Mouse (Mus musculus) cerebellum, adult 2 months (tissue): Measurements from ENCODE around the gene Rab4b. TPM values are rescaled to one million over a fixed set of nuclear protein-coding genes. Genes with fewer than 3 reads are reported as not detected.

Experiments
- DNase-seq, 2 experiments: peaks; one replicate each; pipeline ENCODE4 v3.0.0; 2021
- H3K27ac ChIP-seq: fragments of 200-500 bp; 2 replicates; pipeline ENCODE4 v1.5.1; 2012; ENCODE audit warnings: low read length, control low read depth, inconsistent platforms; ENCODE audit not compliant: insufficient read depth
- H3K27me3 ChIP-seq: fragments of 200-500 bp; 2 replicates; pipeline ENCODE4 v1.6.1; 2012; ENCODE audit warnings: inconsistent platforms, mild to moderate bottlenecking, low read length, moderate library complexity; ENCODE audit not compliant: control insufficient read depth, insufficient read depth
- H3K4me1 ChIP-seq: fragments of 200-500 bp; 2 replicates; pipeline ENCODE4 v1.6.1; 2011; ENCODE audit warnings: low read length; ENCODE audit not compliant: control insufficient read depth, insufficient read depth
- H3K4me3 ChIP-seq: fragments of 200-500 bp; replicated peaks from 2 replicates; pipeline ENCODE3; 2011; ENCODE audit warnings: mild to moderate bottlenecking, low read depth, low read length, control low read depth; ENCODE audit not compliant: insufficient read depth
- CTCF ChIP-seq: fragments of 200-500 bp; IDR thresholded peaks from 2 replicates; pipeline ENCODE4 v1.5.1; 2011; ENCODE audit warnings: low read depth, mild to moderate bottlenecking, control low read depth, low read length, moderate library complexity, borderline replicate concordance; ENCODE audit not compliant: insufficient read depth
- POLR2A ChIP-seq: fragments of 200-500 bp; IDR thresholded peaks from 2 replicates; pipeline ENCODE4 v1.6.1; 2011; ENCODE audit warnings: low read length, control low read depth, borderline replicate concordance; ENCODE audit not compliant: insufficient read depth
- WGBS: fragments of 180-500 bp; shearing (Covaris S2); methylation state at CpG from one replicate; pipeline ENCODE4 v1.1.7; 2018; 5-methylcytosine and 5-hydroxymethylcytosine counted together
- polyA plus RNA-seq: library from polyadenylated mRNA; depleted of rRNA; stranded (reverse); fragments of >200 nt; gene quantifications from 2 replicates; pipeline ENCODE4 v1.2.3, GENCODE M21; 2012; rRNA removed

The Rab4b gene
- 175 and 176 TPM in 2 replicates for polyA plus RNA-seq

- peak; percentile 100 for DNase-seq
- TF ChIP-seq CTCF (peak; percentile 54; the same call in 1 of the 2 replicates), POLR2A (no peak; the same call in 1 of the 2 replicates)
- no peaks in the 10 kb centered on the region for H3K27me3 ChIP-seq
- H3K27ac ChIP-seq: peak within 1 kb of the TSS; percentile 55
- H3K4me3 ChIP-seq: peak within 1 kb of the TSS; percentile 79
- no peaks in the 10 kb centered on the region for H3K4me1 ChIP-seq
- under 1% methylated on average over 53 of the region's 53 CpGs for WGBS
Observed at GRCm38 (mm10) chr7:27178324-27179216, at the start of gene Rab4b. TSS of gene Rab4b (minus strand) at chr7:27178896.

DNA sequence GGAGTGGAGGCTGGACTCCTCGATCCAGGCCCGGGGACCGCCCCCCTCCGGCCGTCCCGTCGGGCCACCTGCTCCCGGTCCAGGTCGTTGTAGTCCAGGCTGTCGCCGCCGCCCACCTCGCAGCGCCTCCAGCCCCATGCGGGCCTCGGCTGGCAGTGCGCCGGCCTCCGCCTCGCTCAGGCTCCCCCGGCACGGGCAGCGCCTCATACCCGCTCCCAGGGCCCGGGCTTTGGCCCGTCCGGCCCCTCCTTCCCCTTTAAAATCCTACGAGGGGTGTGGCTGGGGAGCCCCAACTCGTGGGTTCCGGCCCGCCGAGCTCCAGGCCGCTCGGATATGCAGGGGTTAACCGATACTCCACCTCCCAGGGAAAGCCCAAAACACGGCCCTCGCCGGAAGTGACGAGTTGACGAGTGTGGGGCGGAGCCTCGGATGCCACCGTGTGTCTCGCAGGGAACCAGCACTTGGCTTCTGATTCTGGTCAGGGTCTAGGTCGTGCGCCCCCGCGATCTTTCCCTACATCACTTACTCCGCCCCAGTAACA is 49.7 kb upstream of the Rab4b start, which contains the start of gene Itpkc:
Gene Itpkc (minus strand): TSS at position 381 of the 541 bp plus-strand sequence.
- Histone ChIP-seq H3K4me1 (peaks cover 14% of the 10 kb centered on the region), H3K4me3 (peak within 1 kb of the TSS; percentile 60), H3K27me3 (no peaks in the 10 kb centered on the region), H3K27ac (peak within 1 kb of the TSS; percentile 65)
- peak; percentile 91 for DNase-seq
- WGBS: under 1% methylated on average over 48 of the region's 49 CpGs
- TF ChIP-seq POLR2A (peak; percentile 98), CTCF (no peak)

DNA sequence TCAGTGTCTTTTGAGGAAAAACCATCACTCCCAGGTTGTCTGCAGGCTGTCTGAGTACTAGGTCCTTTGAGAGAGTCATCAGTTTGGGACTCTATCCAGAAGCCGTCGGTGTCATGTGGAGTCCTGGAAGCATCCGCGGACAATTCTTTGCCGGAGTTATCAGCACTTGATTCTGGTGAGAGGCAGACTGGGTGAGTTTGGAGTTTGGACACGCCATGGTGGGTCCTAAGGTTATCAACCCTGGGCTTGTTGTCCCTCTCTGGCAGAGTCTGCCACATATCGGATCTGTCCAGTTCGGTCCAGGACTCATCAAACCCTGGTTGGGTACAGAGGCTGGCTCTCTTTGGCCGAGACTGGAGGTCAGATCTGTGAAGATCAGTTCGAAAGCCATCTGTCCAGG is 49.0 kb upstream of the Rab4b start:
- peak overlapping the region; percentile 60 for H3K4me3 ChIP-seq
- peaks cover 14% of the 10 kb centered on the region for H3K4me1 ChIP-seq
- no peaks in the 10 kb centered on the region for H3K27me3 ChIP-seq
- TF ChIP-seq CTCF (no peak), POLR2A (no peak)
- 2% methylated on average over 10 of the region's 10 CpGs for WGBS
- peak overlapping the region; percentile 65 for H3K27ac ChIP-seq
- peak; percentile 67 to 76 for DNase-seq

- Histone ChIP-seq H3K27me3 (no peaks in the 10 kb centered on the region), H3K4me1 (peaks cover 14% of the 10 kb centered on the region), H3K4me3 (peak overlapping the region; percentile 60), H3K27ac (peak overlapping the region; percentile 65)
- 9% methylated on average over 9 of the region's 9 CpGs for WGBS
- TF ChIP-seq CTCF: no peak
- TF ChIP-seq POLR2A: no peak
- DNase-seq: peak in 1 of 2 experiments; percentile 43
Observed at GRCm38 (mm10) chr7:27227276-27227675, 48.6 kb upstream of the Rab4b start.

DNA sequence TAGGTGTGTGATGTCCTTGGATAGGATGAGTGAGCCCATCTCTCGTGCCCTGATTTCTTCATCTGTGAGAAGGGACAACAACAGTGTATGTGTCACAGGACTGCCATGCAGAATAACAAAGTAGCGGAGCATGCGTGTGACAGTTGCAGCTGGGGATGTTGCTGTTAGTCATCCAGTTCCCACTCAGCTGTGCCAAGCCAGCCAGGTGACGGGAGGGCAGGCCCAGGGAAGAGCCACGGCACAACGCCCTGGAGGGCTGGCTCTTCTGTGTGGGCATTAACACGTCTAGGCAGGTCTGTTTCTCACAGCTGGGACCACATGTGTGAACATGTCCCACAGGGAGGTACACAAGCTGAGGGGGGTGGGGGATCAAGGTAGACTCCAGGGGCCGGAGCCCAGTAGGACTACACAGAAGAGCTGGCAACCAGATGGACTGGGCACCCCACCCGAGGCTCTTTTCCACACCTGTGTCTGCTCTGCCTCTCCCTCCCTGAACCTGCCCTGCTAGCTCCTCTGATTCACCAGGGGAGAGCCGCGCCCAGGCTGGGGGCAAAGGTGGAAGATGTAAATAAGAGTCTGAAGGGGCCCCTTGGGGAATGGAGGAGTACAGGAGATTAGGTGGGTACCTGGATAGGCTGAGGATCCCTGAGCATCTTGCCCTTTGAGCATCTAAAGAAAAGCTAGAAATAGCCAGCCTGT is 46.3 kb upstream of the Rab4b start:
- TF ChIP-seq POLR2A (no peak), CTCF (no peak)
- H3K27ac ChIP-seq: peak overlapping the region; percentile 14; the same call in 1 of the 2 replicates
- H3K4me3 ChIP-seq: peak overlapping the region; percentile 60
- 20% methylated on average over 11 of the region's 11 CpGs for WGBS
- no peaks in the 10 kb centered on the region for H3K27me3 ChIP-seq
- H3K4me1 ChIP-seq: peaks cover 17% of the 10 kb centered on the region
- DNase-seq: peak; percentile 39 to 44

GRCm38 (mm10) chr7:27222538-27222937 is 43.8 kb upstream of the Rab4b start:
- TF ChIP-seq POLR2A (no peak), CTCF (no peak)
- H3K27ac ChIP-seq: no peak overlapping the region
- DNase-seq: no peak
- H3K27me3 ChIP-seq: no peaks in the 10 kb centered on the region
- WGBS: 80% methylated on average over 1 of the region's 1 CpGs
- no peak overlapping the region for H3K4me3 ChIP-seq
- H3K4me1 ChIP-seq: peaks cover 25% of the 10 kb centered on the region

DNA sequence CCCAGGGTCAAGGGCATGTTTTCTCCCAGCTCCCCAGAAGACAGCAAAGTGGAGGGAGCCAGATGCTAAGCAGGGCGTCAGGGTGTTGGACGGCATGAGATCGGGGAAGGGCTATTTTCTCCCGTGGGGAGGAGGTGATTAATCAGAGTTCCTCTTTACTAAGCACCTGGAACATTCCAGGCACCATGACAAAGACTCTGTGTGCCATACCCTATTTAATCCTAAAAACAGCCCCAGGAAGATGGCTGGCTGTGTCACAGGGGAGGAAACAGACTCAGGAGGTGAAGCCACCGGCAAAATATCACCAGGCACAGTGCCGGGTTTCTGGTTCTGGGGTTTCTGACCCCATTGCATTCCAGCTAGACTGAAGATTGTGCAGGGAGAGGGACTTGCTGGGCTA is 43.2 kb upstream of the Rab4b start:
- 22% methylated on average over 6 of the region's 6 CpGs for WGBS
- no peak for TF ChIP-seq POLR2A
- TF ChIP-seq CTCF: no peak
- Histone ChIP-seq H3K4me1 (peaks cover 28% of the 10 kb centered on the region), H3K27me3 (no peaks in the 10 kb centered on the region), H3K4me3 (no peak overlapping the region), H3K27ac (no peak overlapping the region)
- no peak for DNase-seq
